Mouse (Mus musculus) thymus, adult 2 months (tissue): ENCODE results near the gene Bpifa3.

Experiments used
- CTCF ChIP-seq: fragments of 200-500 bp; IDR thresholded peaks from 2 replicates; pipeline ENCODE4 v1.5.1; 2012; ENCODE audit warnings: mild to moderate bottlenecking, control low read depth, low read length, moderate library complexity, borderline replicate concordance; ENCODE audit not compliant: control insufficient read depth, poor library complexity, insufficient read depth; ENCODE audit errors: extremely low read depth
- POLR2A ChIP-seq: fragments of 200-500 bp; IDR thresholded peaks from 2 replicates; pipeline ENCODE4 v1.6.1; 2012; ENCODE audit warnings: mild to moderate bottlenecking, low read length, control low read depth, moderate library complexity; ENCODE audit not compliant: control insufficient read depth, poor library complexity, insufficient read depth; ENCODE audit errors: extremely low read depth

- TF ChIP-seq CTCF (no peak), POLR2A (no peak)
Measured at GRCm38 (mm10) chr2:154185748-154186147, 55.6 kb downstream of the Bpifa3 start.
